Mouse (Mus musculus): ENCODE data around the gene Rbks.

- no peak for TF ChIP-seq CTCF (conservative IDR thresholded peaks at IDR 0.05; ENCODE audit: low read length)
- TF ChIP-seq POU5F1 (IDR thresholded peaks at IDR 0.05; ENCODE audit: borderline replicate concordance, low read length), result no peak
Measured at GRCm38 (mm10) chr5:31611186-31611585, 86.2 kb downstream of the Rbks start.

Measured in E14TG2a.4 (cell line).